Mouse (Mus musculus) cerebellum, adult 2 months (tissue): Measurements from ENCODE around the gene Gm28230. TPM values are rescaled to one million over a fixed set of nuclear protein-coding genes. Genes with fewer than 3 reads are reported as not detected.
A peak's percentile ranks its signal among the peaks of the same experiment; 100 is the strongest.

Experiments
- DNase-seq, 2 experiments: peaks; one replicate each; pipeline ENCODE4 v3.0.0; 2021
- H3K27ac ChIP-seq: fragments of 200-500 bp; 2 replicates; pipeline ENCODE4 v1.5.1; 2012; ENCODE audit warnings: low read length, control low read depth, inconsistent platforms; ENCODE audit not compliant: insufficient read depth
- H3K27me3 ChIP-seq: fragments of 200-500 bp; 2 replicates; pipeline ENCODE4 v1.6.1; 2012; ENCODE audit warnings: inconsistent platforms, mild to moderate bottlenecking, low read length, moderate library complexity; ENCODE audit not compliant: control insufficient read depth, insufficient read depth
- H3K4me1 ChIP-seq: fragments of 200-500 bp; 2 replicates; pipeline ENCODE4 v1.6.1; 2011; ENCODE audit warnings: low read length; ENCODE audit not compliant: control insufficient read depth, insufficient read depth
- H3K4me3 ChIP-seq: fragments of 200-500 bp; replicated peaks from 2 replicates; pipeline ENCODE3; 2011; ENCODE audit warnings: mild to moderate bottlenecking, low read depth, low read length, control low read depth; ENCODE audit not compliant: insufficient read depth
- CTCF ChIP-seq: fragments of 200-500 bp; IDR thresholded peaks from 2 replicates; pipeline ENCODE4 v1.5.1; 2011; ENCODE audit warnings: low read depth, mild to moderate bottlenecking, control low read depth, low read length, moderate library complexity, borderline replicate concordance; ENCODE audit not compliant: insufficient read depth
- POLR2A ChIP-seq: fragments of 200-500 bp; IDR thresholded peaks from 2 replicates; pipeline ENCODE4 v1.6.1; 2011; ENCODE audit warnings: low read length, control low read depth, borderline replicate concordance; ENCODE audit not compliant: insufficient read depth
- WGBS: fragments of 180-500 bp; shearing (Covaris S2); methylation state at CpG from one replicate; pipeline ENCODE4 v1.1.7; 2018; 5-methylcytosine and 5-hydroxymethylcytosine counted together
- polyA plus RNA-seq: library from polyadenylated mRNA; depleted of rRNA; stranded (reverse); fragments of >200 nt; gene quantifications from 2 replicates; pipeline ENCODE4 v1.2.3, GENCODE M21; 2012

Gm28230 gene
- polyA plus RNA-seq, 1 experiment: 0.16 TPM

- no peaks in the 10 kb centered on the region for H3K4me1 ChIP-seq
- H3K4me3 ChIP-seq: no peak overlapping the region
- H3K27ac ChIP-seq: no peak overlapping the region
- 4% methylated on average over 23 of the region's 23 CpGs for WGBS
- TF ChIP-seq POLR2A: no peak
- H3K27me3 ChIP-seq: peaks cover 25% of the 10 kb centered on the region
- DNase-seq: no peak
Observed at GRCm38 (mm10) chr2:74699664-74700545, 26.6 kb upstream of the Gm28230 start.

GRCm38 (mm10) chr2:74700546-74701112 lies 25.9 kb upstream of the Gm28230 start:
- Histone ChIP-seq H3K27me3 (peaks cover 31% of the 10 kb centered on the region), H3K4me1 (no peaks in the 10 kb centered on the region), H3K27ac (no peak overlapping the region), H3K4me3 (no peak overlapping the region)
- no peak for DNase-seq
- WGBS: 5% methylated on average over 22 of the region's 22 CpGs
- no peak for TF ChIP-seq CTCF
- no peak for TF ChIP-seq POLR2A

- peaks cover 37% of the 10 kb centered on the region for H3K27me3 ChIP-seq
- no peaks in the 10 kb centered on the region for H3K4me1 ChIP-seq
- H3K27ac ChIP-seq: no peak overlapping the region
- DNase-seq: peak; percentile 47 to 65
- 14% methylated on average over 17 of the region's 17 CpGs for WGBS
- no peak overlapping the region for H3K4me3 ChIP-seq
- TF ChIP-seq POLR2A (no peak), CTCF (peak; percentile 75)
Observed at GRCm38 (mm10) chr2:74701949-74702819, 24.3 kb upstream of the Gm28230 start.

GRCm38 (mm10) chr2:74702820-74703219 lies 23.7 kb upstream of the Gm28230 start:
- H3K27me3 ChIP-seq: peaks cover 33% of the 10 kb centered on the region
- no peak overlapping the region for H3K27ac ChIP-seq
- H3K4me3 ChIP-seq: no peak overlapping the region
- no peak for TF ChIP-seq POLR2A
- TF ChIP-seq CTCF: no peak
- H3K4me1 ChIP-seq: no peaks in the 10 kb centered on the region
- 23% methylated on average over 6 of the region's 6 CpGs for WGBS
- DNase-seq: no peak

GRCm38 (mm10) chr2:74703317-74703716 lies 23.2 kb upstream of the Gm28230 start:
- peaks cover 29% of the 10 kb centered on the region for H3K27me3 ChIP-seq
- H3K27ac ChIP-seq: no peak overlapping the region
- H3K4me1 ChIP-seq: no peaks in the 10 kb centered on the region
- TF ChIP-seq POLR2A (no peak), CTCF (no peak)
- DNase-seq: no peak
- 10% methylated on average over 10 of the region's 10 CpGs for WGBS
- no peak overlapping the region for H3K4me3 ChIP-seq

GRCm38 (mm10) chr2:74703720-74704392 lies 22.7 kb upstream of the Gm28230 start:
- TF ChIP-seq CTCF (no peak), POLR2A (no peak)
- no peaks in the 10 kb centered on the region for H3K4me1 ChIP-seq
- no peak for DNase-seq
- H3K27me3 ChIP-seq: peaks cover 26% of the 10 kb centered on the region
- WGBS: 4% methylated on average over 26 of the region's 26 CpGs
- no peak overlapping the region for H3K27ac ChIP-seq
- no peak overlapping the region for H3K4me3 ChIP-seq

- Histone ChIP-seq H3K4me3 (no peak within 1 kb of the TSS), H3K27me3 (peaks cover 26% of the 10 kb centered on the region), H3K4me1 (no peaks in the 10 kb centered on the region), H3K27ac (no peak within 1 kb of the TSS)
- 4% methylated on average over 50 of the region's 52 CpGs for WGBS
- TF ChIP-seq CTCF (no peak), POLR2A (no peak)
- DNase-seq: no peak
Observed at GRCm38 (mm10) chr2:74704393-74704998, 22.0 kb upstream of the Gm28230 start, which contains the start of gene Hoxd8. Hoxd8 (plus strand) TSS chr2:74704615.
